Mouse (Mus musculus) layer of hippocampus, adult 2 months (tissue): ENCODE data around the gene Dhx35. TPM values are rescaled to one million over a fixed set of nuclear protein-coding genes. Genes with fewer than 3 reads are reported as not detected.
A peak's percentile ranks its signal among the peaks of the same experiment; 100 is the strongest.

ENCODE experiments used
- DNase-seq, 2 experiments: peaks; one replicate each; pipeline ENCODE4 v3.0.0; 2022; ENCODE audit warnings: low spot score in 2 of 2
- H3K27ac ChIP-seq: fragments of 200-600 bp; 2 replicates; pipeline ENCODE4 v1.8.1; 2022
- H3K4me3 ChIP-seq: fragments of 200-600 bp; 2 replicates; pipeline ENCODE4 v1.8.1; 2022; ENCODE audit warnings: mild to moderate bottlenecking
- CTCF ChIP-seq: fragments of 200-600 bp; conservative IDR thresholded peaks from 2 replicates; pipeline ENCODE4 v1.8.1; 2022; ENCODE audit warnings: antibody characterized with exemption, mild to moderate bottlenecking, moderate library complexity
- total RNA-seq, 2 experiments: library from RNA; stranded (reverse); gene quantifications; 2 replicates each; pipeline ENCODE4 v1.2.3; 2021

Dhx35 gene
- total RNA-seq, 2 experiments from 2014 or later = 17.2 to 19.3 TPM

GRCm38 (mm10) chr2:158833221-158833620 lies 38.6 kb downstream of the Dhx35 start:
- H3K4me3 ChIP-seq = no peak overlapping the region
- H3K27ac ChIP-seq = no peak overlapping the region
- DNase-seq = no peak

GRCm38 (mm10) chr2:158833645-158834044 lies 39.0 kb downstream of the Dhx35 start:
- 0 out of 2 replicates have a peak overlapping the region, but pooled peaks have one; percentile 1 for H3K27ac ChIP-seq
- no peak for TF ChIP-seq CTCF
- no peak for DNase-seq
- no peak overlapping the region for H3K4me3 ChIP-seq

More at GRCm38 (mm10) chr2:158833221-158833620, 38.6 kb downstream of the Dhx35 start:
- no peak for TF ChIP-seq CTCF

- no peak for DNase-seq
- no peak for TF ChIP-seq CTCF
- no peak overlapping the region for H3K4me3 ChIP-seq
- H3K27ac ChIP-seq = no peak overlapping the region
These were observed 48.7 kb downstream of the Dhx35 start for GRCm38 (mm10) chr2:158843287-158843686.

GRCm38 (mm10) chr2:158845031-158845430 lies 50.4 kb downstream of the Dhx35 start:
- no peak for TF ChIP-seq CTCF
- no peak for DNase-seq
- H3K4me3 ChIP-seq = no peak overlapping the region
- no peak overlapping the region for H3K27ac ChIP-seq

GRCm38 (mm10) chr2:158846208-158846607 lies 51.6 kb downstream of the Dhx35 start:
- DNase-seq = no peak
- H3K27ac ChIP-seq = peak overlapping the region; percentile 15; the same call in 1 of the 2 replicates
- no peak for TF ChIP-seq CTCF
- no peak overlapping the region for H3K4me3 ChIP-seq

GRCm38 (mm10) chr2:158847991-158848390 lies 53.4 kb downstream of the Dhx35 start:
- no peak for TF ChIP-seq CTCF
- DNase-seq = no peak
- H3K4me3 ChIP-seq = no peak overlapping the region
- no peak overlapping the region for H3K27ac ChIP-seq

- H3K27ac ChIP-seq = no peak overlapping the region
- H3K4me3 ChIP-seq = no peak overlapping the region
- no peak for DNase-seq
- TF ChIP-seq CTCF = no peak
These were observed 54.8 kb downstream of the Dhx35 start for GRCm38 (mm10) chr2:158849416-158849815.

GRCm38 (mm10) chr2:158852579-158852978 lies 58.0 kb downstream of the Dhx35 start:
- peak in 1 of 2 experiments; percentile 60 for DNase-seq
- no peak overlapping the region for H3K27ac ChIP-seq
- TF ChIP-seq CTCF = peak; percentile 83
- H3K4me3 ChIP-seq = no peak overlapping the region

GRCm38 (mm10) chr2:158856896-158857499 lies 62.4 kb downstream of the Dhx35 start:
- TF ChIP-seq CTCF = no peak
- no peak overlapping the region for H3K4me3 ChIP-seq

GRCm38 (mm10) chr2:158857579-158857978 lies 63.0 kb downstream of the Dhx35 start:
- DNase-seq = no peak
- no peak overlapping the region for H3K27ac ChIP-seq

More at GRCm38 (mm10) chr2:158856896-158857499, 62.4 kb downstream of the Dhx35 start:
- no peak overlapping the region for H3K27ac ChIP-seq
- no peak for DNase-seq

GRCm38 (mm10) chr2:158861115-158861514 lies 66.5 kb downstream of the Dhx35 start:
- TF ChIP-seq CTCF = no peak
- DNase-seq = no peak
- H3K4me3 ChIP-seq = no peak overlapping the region
- H3K27ac ChIP-seq = no peak overlapping the region

More at GRCm38 (mm10) chr2:158857579-158857978, 63.0 kb downstream of the Dhx35 start:
- H3K4me3 ChIP-seq = no peak overlapping the region
- no peak for TF ChIP-seq CTCF

- no peak overlapping the region for H3K27ac ChIP-seq
- H3K4me3 ChIP-seq = no peak overlapping the region
- DNase-seq = peak; percentile 74 to 77
- TF ChIP-seq CTCF = peak; percentile 91
These were observed 68.9 kb downstream of the Dhx35 start for GRCm38 (mm10) chr2:158863341-158864125.

- no peak for DNase-seq
- no peak overlapping the region for H3K27ac ChIP-seq
- H3K4me3 ChIP-seq = no peak overlapping the region
- no peak for TF ChIP-seq CTCF
These were observed 69.5 kb downstream of the Dhx35 start for GRCm38 (mm10) chr2:158864126-158864458.

GRCm38 (mm10) chr2:158865358-158865757 lies 70.8 kb downstream of the Dhx35 start:
- peak; percentile 97 for TF ChIP-seq CTCF
- Histone ChIP-seq H3K27ac (no peak overlapping the region), H3K4me3 (no peak overlapping the region)
- DNase-seq = peak; percentile 75 to 88
